Mouse (Mus musculus) midbrain, embryonic 13.5 days (tissue): ENCODE data around the gene Cytip. TPM values are rescaled to one million over a fixed set of nuclear protein-coding genes. Genes with fewer than 3 reads are reported as not detected.
"Not testable (repeated sequence)": the region's sequence is repeated elsewhere in the genome, so short reads cannot be mapped to it uniquely, and the experiment has no call there.

ENCODE experiments used
- ATAC-seq: fragments of 200-750 bp; cut with Nextera tagmentation; 2 replicates; pipeline ENCODE4 v1.8.0; 2017; ENCODE audit warnings: mild to moderate bottlenecking, moderate TSS enrichment, moderate library complexity
- H3K27ac ChIP-seq: fragments of 300-500 bp; sonication (generic); 2 replicates; pipeline ENCODE4 v1.5.1; 2015; ENCODE audit warnings: inconsistent platforms, mild to moderate bottlenecking, moderate library complexity
- H3K27me3 ChIP-seq: fragments of 300-500 bp; sonication (generic); 2 replicates; pipeline ENCODE4 v1.6.1; 2015; ENCODE audit warnings: mild to moderate bottlenecking, inconsistent platforms
- H3K36me3 ChIP-seq: fragments of 300-500 bp; sonication (generic); 2 replicates; pipeline ENCODE4 v1.6.1; 2015; ENCODE audit warnings: mild to moderate bottlenecking, inconsistent platforms
- H3K4me1 ChIP-seq: fragments of 300-500 bp; sonication (generic); replicated peaks from 2 replicates; pipeline ENCODE4 v1.6.1; 2015; ENCODE audit warnings: inconsistent platforms
- H3K4me2 ChIP-seq: fragments of 300-500 bp; sonication (generic); replicated peaks from 2 replicates; pipeline ENCODE4 v1.6.1; 2015; ENCODE audit warnings: moderate library complexity, mild to moderate bottlenecking, inconsistent platforms
- H3K4me3 ChIP-seq: fragments of 300-500 bp; sonication (generic); replicated peaks from 2 replicates; pipeline ENCODE4 v1.5.1; 2015; ENCODE audit warnings: mild to moderate bottlenecking, inconsistent platforms
- H3K9ac ChIP-seq: fragments of 300-500 bp; sonication (generic); replicated peaks from 2 replicates; pipeline ENCODE4 v1.6.1; 2015; ENCODE audit warnings: mild to moderate bottlenecking, inconsistent platforms
- H3K9me3 ChIP-seq: fragments of 300-500 bp; sonication (generic); 2 replicates; pipeline ENCODE4 v1.6.1; 2016; ENCODE audit warnings: mild to moderate bottlenecking, inconsistent platforms
- WGBS: fragments of 180-500 bp; shearing (Covaris S2); methylation state at CpG from one replicate; pipeline ENCODE4 v1.1.7; 2015; 5-methylcytosine and 5-hydroxymethylcytosine counted together
- polyA plus RNA-seq: library from polyadenylated mRNA; unstranded; fragments of >200 nt; fragmentation: Nextera tagmentation; extraction: Ambion mirVana; gene quantifications from 2 replicates; pipeline ENCODE4 v1.2.1, GENCODE M21; 2015

Cytip gene
- polyA plus RNA-seq, 1 experiment from 2014 or later, result 0.50 TPM

DNA sequence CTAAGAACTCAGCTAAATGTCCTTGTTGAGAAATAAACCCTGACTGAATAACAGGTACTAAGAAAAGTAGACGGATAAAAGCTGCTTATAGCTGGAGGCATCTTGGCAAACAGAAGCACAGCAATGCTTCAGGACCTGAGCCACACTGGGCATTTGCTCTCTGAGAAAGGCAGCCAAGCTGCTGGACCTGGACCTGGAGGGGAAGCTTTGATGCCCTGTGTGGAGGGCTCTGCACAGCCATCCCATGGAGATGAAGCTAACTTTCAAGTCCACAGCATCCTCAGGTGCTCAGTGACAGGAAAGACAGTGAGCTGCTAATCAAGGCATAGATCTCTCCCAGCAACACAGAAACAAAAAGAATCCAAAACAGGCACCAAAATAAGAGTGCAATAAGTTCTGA lies 54.8 kb downstream of the Cytip start:
- Histone ChIP-seq H3K4me2 (no peak overlapping the region), H3K9ac (no peak overlapping the region), H3K9me3 (0 out of 2 replicates have a peak, but pooled peaks cover 4% of the 10 kb centered on the region), H3K27me3 (no peaks in the 10 kb centered on the region), H3K4me3 (no peak overlapping the region), H3K36me3 (no peaks in the 10 kb centered on the region), H3K27ac (no peak overlapping the region), H3K4me1 (no peaks in the 10 kb centered on the region)
- ATAC-seq, result no peak
- WGBS, result 89% methylated on average over 1 of the region's 1 CpGs

DNA sequence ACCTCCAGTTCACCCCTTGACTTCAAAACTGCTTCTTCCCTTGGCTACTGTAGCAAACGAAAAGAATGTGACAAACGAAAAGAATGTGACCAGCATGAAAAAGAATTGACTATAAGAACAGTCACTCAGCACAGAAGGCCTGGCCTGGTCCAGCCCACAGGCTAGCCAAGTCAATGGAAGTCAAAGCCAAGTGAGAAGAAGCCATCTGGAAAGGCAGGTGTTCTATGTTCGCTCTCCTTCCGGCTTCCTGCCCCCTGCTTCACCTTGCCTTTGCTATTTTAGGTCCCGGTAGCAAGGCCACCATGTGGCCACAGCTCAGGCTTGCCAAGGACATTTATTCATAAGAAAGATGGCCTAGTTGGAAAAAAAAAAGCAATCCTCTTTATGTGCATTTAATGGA lies 56.7 kb downstream of the Cytip start:
- Histone ChIP-seq H3K4me3 (no peak overlapping the region), H3K9me3 (no peaks in the 10 kb centered on the region), H3K36me3 (no peaks in the 10 kb centered on the region), H3K27me3 (no peaks in the 10 kb centered on the region), H3K27ac (no peak overlapping the region), H3K9ac (no peak overlapping the region), H3K4me1 (no peaks in the 10 kb centered on the region), H3K4me2 (no peak overlapping the region)
- WGBS, result 86% methylated on average over 5 of the region's 5 CpGs
- ATAC-seq, result no peak

DNA sequence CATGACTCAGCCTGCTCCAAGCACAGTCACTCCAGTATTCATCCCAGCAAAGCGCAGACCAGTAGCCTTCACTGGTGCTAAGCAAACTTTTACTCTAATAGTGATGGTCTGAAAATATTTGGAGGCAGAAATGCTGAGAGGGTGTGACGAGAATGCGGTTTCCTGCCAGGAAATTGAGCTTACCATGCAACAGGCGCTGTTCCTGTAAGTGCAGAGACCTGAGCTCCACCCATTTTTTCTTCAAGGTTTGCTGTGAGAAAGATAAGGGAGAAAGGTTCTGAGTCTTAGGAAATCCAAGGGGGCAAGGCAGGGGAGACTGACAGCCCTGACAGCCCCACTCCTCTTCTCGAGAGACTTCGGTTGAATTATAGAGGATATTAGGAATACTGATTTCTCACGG lies 57.7 kb downstream of the Cytip start:
- Histone ChIP-seq H3K36me3 (no peaks in the 10 kb centered on the region), H3K4me2 (no peak overlapping the region), H3K9me3 (no peaks in the 10 kb centered on the region), H3K4me1 (no peaks in the 10 kb centered on the region), H3K9ac (no peak overlapping the region), H3K27me3 (no peaks in the 10 kb centered on the region), H3K4me3 (no peak overlapping the region), H3K27ac (no peak overlapping the region)
- no peak for ATAC-seq
- 91% methylated on average over 7 of the region's 7 CpGs for WGBS

DNA sequence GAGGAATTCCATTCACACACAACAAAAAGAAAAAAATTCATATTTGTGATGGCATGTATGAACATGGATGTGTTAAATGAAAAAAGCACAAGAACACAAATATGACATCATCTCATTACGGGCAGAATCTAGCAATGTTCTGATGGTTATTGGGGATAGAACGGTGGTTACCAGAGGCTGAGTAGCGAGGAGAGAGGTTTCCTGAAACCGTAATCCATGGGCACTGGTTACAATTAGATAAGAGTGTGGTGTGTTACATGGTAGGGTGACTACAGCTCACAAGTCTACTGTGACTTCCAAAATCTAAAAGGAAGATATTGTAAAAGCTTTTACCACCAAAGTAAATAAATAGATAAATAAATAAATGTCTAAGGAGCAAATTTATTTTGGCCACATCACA lies 58.8 kb downstream of the Cytip start:
- ATAC-seq, result no peak
- H3K27me3 ChIP-seq, result no peaks in the 10 kb centered on the region
- no peaks in the 10 kb centered on the region for H3K9me3 ChIP-seq
- H3K4me2 ChIP-seq, result no peak overlapping the region
- no peak overlapping the region for H3K4me3 ChIP-seq
- H3K9ac ChIP-seq, result no peak overlapping the region
- H3K27ac ChIP-seq, result no peak overlapping the region
- H3K36me3 ChIP-seq, result no peaks in the 10 kb centered on the region
- H3K4me1 ChIP-seq, result no peaks in the 10 kb centered on the region
- 93% methylated on average over 4 of the region's 4 CpGs for WGBS

DNA sequence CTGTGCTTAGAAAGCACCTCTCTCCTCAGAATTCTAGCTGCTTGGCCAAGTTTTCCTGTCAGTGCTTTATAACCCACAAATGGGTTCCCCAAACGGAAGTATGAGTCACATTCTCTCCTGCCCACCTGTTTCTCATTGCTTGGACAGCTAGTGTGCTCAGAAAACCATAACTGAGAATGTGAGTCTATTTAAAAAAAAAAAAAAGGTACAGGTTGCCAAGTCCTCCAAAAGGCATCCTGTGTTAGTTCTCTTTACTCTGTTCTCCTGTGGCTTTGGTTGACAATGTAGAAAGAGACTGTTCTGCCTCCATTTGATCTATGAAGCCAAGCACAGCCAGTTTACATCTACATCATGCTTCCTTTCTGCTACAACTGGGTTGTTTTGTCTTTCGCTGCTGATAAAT lies 60.3 kb downstream of the Cytip start:
- Histone ChIP-seq H3K4me1 (no peaks in the 10 kb centered on the region), H3K9ac (no peak overlapping the region), H3K36me3 (no peaks in the 10 kb centered on the region), H3K4me3 (no peak overlapping the region), H3K9me3 (no peaks in the 10 kb centered on the region), H3K27ac (no peak overlapping the region), H3K27me3 (no peaks in the 10 kb centered on the region), H3K4me2 (no peak overlapping the region)
- no peak for ATAC-seq
- 88% methylated on average over 2 of the region's 2 CpGs for WGBS

DNA sequence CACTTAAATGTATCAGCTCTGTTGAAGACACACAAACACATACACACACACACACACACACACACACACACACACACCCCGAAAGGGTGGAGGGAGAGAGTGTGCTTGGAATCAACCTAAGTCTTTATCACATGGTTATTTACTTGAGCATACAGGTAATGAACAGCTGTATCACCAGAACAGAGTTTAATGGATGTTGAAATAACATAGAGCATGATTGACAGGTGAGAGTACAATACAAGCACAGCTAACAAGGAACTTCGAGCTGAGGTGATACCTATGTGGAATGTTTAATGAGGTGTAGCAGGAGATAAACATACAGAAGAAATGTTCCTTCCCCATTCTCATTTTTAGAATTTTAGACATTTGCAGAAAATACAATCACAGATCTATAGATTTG lies 62.7 kb downstream of the Cytip start:
- Histone ChIP-seq H3K27me3 (no peaks in the 10 kb centered on the region), H3K4me2 (no peak overlapping the region), H3K9ac (no peak overlapping the region), H3K9me3 (no peaks in the 10 kb centered on the region), H3K4me3 (no peak overlapping the region), H3K4me1 (no peaks in the 10 kb centered on the region), H3K27ac (no peak overlapping the region), H3K36me3 (no peaks in the 10 kb centered on the region)
- ATAC-seq, result no peak
- WGBS, result 69% methylated on average over 2 of the region's 2 CpGs

DNA sequence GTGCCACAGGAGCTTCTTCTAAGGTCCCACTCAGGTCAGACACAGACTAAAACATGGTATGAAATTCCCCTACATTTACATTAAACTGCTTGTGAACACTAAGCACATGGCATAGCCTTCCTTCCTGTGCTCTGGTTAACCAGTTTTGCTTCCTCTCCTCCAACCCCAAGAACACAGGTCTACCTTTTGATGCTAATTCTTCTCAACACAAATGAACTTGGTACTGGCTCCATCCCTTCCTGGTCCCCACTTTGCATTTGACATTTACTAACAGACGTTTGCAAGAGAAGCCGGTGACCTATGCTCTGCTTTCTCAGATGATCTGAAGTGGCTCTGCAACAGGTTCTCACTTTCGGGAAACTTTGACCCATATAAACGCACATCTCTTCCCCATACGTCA lies 65.4 kb downstream of the Cytip start:
- Histone ChIP-seq H3K27me3 (no peaks in the 10 kb centered on the region), H3K36me3 (no peaks in the 10 kb centered on the region), H3K4me2 (no peak overlapping the region), H3K4me3 (no peak overlapping the region), H3K9ac (no peak overlapping the region), H3K9me3 (no peaks in the 10 kb centered on the region), H3K4me1 (no peaks in the 10 kb centered on the region), H3K27ac (no peak overlapping the region)
- 90% methylated on average over 5 of the region's 5 CpGs for WGBS
- no peak for ATAC-seq

DNA sequence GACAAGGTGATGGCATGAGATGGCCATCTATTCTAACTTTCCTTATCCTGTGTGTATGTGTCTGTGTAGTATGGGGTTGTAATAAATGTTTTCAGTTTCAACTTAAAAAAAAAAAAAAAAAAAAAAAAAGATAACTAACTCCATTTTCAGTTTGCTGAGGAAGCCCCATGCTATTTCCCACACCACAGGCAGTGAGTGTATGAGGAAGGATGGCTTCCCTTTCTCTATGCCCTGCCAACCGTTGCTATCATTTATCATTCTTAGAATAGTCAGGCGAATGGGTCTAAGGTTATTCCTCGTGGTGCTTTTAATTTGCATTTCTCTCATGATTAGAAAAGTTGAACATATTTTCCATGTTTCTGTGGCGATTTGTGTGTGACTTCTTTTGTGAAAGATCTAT lies 84.2 kb downstream of the Cytip start:
- ATAC-seq, result no peak
- H3K4me1 ChIP-seq, result no peaks in the 10 kb centered on the region
- no peaks in the 10 kb centered on the region for H3K27me3 ChIP-seq
- no peaks in the 10 kb centered on the region for H3K9me3 ChIP-seq
- H3K4me2 ChIP-seq, result no peak overlapping the region
- WGBS, result 84% methylated on average over 4 of the region's 4 CpGs
- H3K27ac ChIP-seq, result no peak overlapping the region
- H3K4me3 ChIP-seq, result no peak overlapping the region
- H3K36me3 ChIP-seq, result no peaks in the 10 kb centered on the region
- H3K9ac ChIP-seq, result no peak overlapping the region

DNA sequence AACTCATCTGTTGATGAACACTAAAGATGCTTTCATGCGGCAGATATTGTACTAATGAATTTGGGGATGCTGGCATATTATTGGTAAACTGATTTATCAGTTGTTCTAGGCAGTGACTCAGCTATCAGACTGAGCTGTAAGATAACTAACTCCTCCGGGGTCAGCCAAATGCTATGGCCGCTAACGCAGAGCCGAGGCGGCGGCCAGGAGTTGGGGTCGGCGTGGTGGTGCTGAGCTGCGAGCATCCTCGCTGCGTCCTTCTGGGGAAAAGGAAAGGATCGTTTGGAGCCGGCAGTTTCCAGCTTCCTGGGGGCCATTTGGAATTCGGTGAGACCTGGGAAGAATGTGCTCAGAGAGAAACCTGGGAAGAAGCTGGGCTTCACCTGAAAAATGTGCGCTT lies 87.4 kb downstream of the Cytip start:
- H3K9me3 ChIP-seq, ATAC-seq, H3K4me2 ChIP-seq, H3K27me3 ChIP-seq, H3K27ac ChIP-seq, H3K9ac ChIP-seq, H3K4me1 ChIP-seq, H3K4me3 ChIP-seq, H3K36me3 ChIP-seq: not testable (repeated sequence)
- 92% methylated on average over 16 of the region's 16 CpGs for WGBS

DNA sequence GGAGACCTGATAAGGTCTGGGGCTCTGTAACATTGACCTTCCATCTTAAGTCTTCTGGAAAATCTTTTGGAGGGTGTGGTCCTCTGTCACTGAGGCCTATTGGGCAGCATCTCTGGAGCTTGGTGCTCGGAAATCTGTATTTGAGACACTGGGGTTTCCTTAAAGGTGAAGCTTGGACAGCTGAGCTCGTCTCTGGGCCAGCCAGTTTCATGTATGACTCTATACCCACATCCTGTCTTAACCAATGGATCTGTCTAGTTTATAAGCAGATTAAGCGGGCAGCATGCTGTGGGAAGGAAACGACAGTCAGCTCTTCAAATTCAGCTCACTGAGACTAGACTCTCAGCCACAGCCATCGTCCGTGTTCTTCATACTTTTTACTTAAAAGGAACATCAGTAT lies 88.3 kb downstream of the Cytip start:
- no peaks in the 10 kb centered on the region for H3K36me3 ChIP-seq
- no peaks in the 10 kb centered on the region for H3K4me1 ChIP-seq
- H3K9me3 ChIP-seq, result no peaks in the 10 kb centered on the region
- H3K4me2 ChIP-seq, result no peak overlapping the region
- no peak overlapping the region for H3K27ac ChIP-seq
- H3K27me3 ChIP-seq, result no peaks in the 10 kb centered on the region
- H3K9ac ChIP-seq, result no peak overlapping the region
- no peak for ATAC-seq
- H3K4me3 ChIP-seq, result no peak overlapping the region
- 83% methylated on average over 6 of the region's 6 CpGs for WGBS

DNA sequence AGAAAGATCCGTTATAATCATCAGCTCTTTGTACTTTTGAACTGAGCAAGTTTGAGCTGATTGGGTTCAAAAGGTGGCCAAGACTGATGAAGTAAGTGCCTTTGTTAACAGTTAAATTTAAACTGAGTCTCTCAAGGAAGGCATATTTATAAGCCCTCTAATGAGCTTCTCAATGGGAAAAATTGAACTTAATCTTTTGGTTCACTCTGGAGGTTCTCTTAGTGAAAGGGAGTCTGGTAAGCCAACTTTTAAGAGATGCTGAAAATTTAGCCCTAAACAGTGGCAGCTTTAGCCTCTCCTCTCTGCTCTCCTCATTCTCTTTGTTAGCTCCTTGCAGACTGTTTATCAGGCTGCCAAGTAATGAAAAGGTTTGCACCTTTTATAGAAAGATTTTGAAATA lies 100.5 kb downstream of the Cytip start:
- Histone ChIP-seq H3K27me3 (no peaks in the 10 kb centered on the region), H3K4me1 (no peaks in the 10 kb centered on the region; the same call in 1 of the 2 replicates), H3K27ac (no peak overlapping the region), H3K4me2 (no peak overlapping the region), H3K36me3 (no peaks in the 10 kb centered on the region), H3K4me3 (no peak overlapping the region), H3K9ac (no peak overlapping the region), H3K9me3 (no peaks in the 10 kb centered on the region)
- ATAC-seq, result no peak
- 56% methylated on average over 1 of the region's 1 CpGs for WGBS

DNA sequence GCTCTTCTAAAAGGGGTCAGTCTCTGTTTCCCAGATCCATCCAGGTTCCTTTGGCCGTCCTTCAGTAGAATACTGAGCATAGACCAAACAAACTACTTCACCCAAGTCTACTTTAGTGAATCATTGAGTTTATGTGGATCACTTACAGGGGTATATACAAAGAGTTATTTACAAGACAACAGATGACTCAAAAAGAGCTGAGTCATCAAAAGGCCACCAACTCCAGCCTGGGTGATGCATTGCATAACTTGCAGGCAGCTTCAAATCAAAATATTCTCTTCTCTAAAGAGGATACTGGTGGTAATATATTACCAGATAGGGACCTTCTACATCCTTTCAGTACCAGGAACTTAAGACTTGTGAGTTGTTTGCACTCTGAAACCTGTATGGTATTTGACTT lies 108.9 kb downstream of the Cytip start:
- Histone ChIP-seq H3K4me3 (no peak overlapping the region), H3K4me1 (no peaks in the 10 kb centered on the region), H3K9ac (no peak overlapping the region), H3K27ac (no peak overlapping the region), H3K4me2 (no peak overlapping the region), H3K9me3 (no peaks in the 10 kb centered on the region), H3K27me3 (no peaks in the 10 kb centered on the region), H3K36me3 (no peaks in the 10 kb centered on the region)
- WGBS, result 88% methylated on average over 1 of the region's 1 CpGs
- ATAC-seq, result no peak

DNA sequence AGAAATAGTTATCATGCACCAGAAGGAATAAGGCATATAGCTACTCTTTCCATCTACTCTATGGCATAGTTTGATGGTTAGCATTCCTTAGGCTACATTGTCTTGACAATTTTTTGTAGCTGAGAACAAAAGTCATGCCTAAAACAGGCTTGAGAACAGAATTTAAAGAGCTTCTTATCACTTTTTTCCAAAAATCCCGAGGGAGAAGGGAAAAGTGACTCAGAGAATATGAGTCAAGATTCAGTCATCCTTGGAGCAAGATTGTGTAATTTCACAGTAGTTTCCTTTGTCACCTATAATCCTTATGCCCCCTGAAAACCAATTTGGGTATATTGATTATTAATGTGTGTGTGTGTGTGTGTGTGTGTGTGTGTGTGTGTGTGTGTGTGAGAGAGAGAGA lies 115.5 kb downstream of the Cytip start:
- 52% methylated on average over 1 of the region's 1 CpGs for WGBS
- H3K4me2 ChIP-seq, result no peak overlapping the region

More for the DNA sequence above, 115.5 kb downstream of the Cytip start:
- Histone ChIP-seq H3K9ac (no peak overlapping the region), H3K27me3 (no peaks in the 10 kb centered on the region), H3K4me3 (no peak overlapping the region), H3K4me1 (no peaks in the 10 kb centered on the region), H3K27ac (no peak overlapping the region), H3K9me3 (no peaks in the 10 kb centered on the region), H3K36me3 (no peaks in the 10 kb centered on the region)
- ATAC-seq, result no peak
